Mouse (Mus musculus): ENCODE measurements around the gene Med27. TPM values are rescaled to one million over a fixed set of nuclear protein-coding genes. Genes with fewer than 3 reads are reported as not detected.
"Not testable (repeated sequence)": the region's sequence is repeated elsewhere in the genome, so short reads cannot be mapped to it uniquely, and the experiment has no call there.

The Med27 gene
- total RNA-seq, 2 experiments from 2014 or later: 41.9 to 46.7 TPM

DNA sequence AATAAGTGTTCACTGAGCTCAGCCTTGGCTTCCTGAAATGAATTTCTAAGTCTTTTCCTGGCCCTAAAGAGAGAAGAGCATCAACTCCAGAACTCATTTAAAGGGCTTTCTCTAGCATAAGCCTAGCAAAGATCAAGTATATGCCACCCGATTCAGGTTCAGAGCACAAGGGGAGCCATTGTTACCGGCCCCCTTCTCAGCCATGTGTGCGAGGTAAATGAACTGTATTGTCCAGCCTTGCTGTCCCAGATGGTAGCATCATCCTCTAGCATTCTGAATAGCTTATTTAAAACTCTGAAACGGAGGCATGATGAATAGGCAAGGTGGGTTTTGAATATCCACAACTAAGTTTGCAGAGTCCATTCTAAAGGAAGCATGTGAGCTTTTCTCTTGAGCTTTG lies 159.8 kb downstream of the Med27 start:
- DNase-seq (ENCODE audit: extremely low spot score in 1 of 2, low spot score in 1 of 2): no peak

- no peak for DNase-seq (ENCODE audit: extremely low spot score in 1 of 2, low spot score in 1 of 2)
Measured at GRCm38 (mm10) chr2:29513131-29513530, 166.5 kb downstream of the Med27 start.

DNA sequence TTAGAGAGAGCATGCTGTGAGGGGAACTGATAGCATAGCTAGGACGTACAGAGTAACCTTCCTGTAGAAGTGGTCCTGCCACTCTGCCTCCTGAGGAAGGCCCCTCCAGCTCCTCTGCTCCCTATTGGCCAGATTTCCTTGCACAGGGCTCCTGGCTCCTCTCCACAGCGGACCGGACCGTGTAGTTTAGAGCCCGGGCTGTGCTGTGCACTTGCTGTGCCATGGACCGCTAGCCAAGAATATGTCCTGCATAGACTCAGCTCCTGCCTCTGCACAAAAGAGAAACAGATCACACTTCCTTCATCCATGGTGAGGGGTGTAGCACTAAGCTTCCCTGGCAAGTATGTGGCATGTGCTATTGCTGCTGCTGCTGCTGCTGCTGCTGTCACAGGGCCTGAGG lies 168.2 kb downstream of the Med27 start:
- no peak for DNase-seq (ENCODE audit: extremely low spot score in 1 of 2, low spot score in 1 of 2)

- no peak for DNase-seq (ENCODE audit: extremely low spot score in 1 of 2, low spot score in 1 of 2)
Measured at GRCm38 (mm10) chr2:29515831-29516447, 169.3 kb downstream of the Med27 start.

DNA sequence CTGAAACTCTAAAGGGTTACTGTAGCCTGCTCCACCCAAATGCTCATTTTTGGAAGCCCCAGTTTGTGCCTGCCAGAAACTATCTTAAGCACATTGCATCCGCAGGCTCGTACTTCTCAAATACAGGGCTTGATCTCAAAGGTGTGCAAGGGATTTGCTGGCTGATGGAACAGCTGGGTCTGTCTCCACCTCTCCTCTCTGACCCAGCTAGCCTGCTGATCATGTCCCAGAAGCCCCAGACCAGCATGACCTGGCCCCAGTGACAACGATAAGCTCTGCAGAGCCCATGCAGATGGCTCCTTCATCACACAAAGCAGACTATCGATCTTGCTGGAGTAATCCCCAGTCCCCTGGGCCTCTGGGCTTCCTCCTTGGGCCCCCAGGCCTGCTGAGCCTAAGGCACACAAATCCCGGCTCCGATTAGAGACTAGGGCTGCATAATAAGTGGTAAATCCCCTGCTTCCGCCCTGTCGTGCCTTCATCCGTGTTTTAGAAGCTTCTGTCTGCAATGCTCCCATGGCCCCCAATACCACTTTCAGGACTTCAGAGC lies 170.1 kb downstream of the Med27 start:
- no peak for DNase-seq (ENCODE audit: extremely low spot score in 1 of 2, low spot score in 1 of 2)

DNA sequence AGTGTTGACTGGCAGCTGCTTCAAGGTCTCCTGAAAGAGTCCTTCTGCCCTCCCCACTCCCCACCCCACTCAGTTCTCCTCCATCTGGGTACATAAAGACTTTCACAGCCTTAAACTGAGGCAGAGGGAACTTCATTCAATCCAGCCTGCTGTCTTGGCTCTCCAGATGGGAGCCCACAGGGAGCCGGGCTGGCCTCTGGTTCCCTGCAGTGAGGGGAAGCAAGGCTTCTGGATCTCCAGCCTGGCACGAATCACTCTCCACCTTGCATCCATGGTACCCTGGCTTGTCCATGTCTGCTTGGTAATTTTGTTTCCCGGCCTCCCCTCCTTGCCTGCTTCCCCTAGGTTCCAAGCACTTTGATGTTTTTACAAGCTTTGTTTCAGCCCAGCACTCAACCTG lies 172.8 kb downstream of the Med27 start:
- no peak for DNase-seq (ENCODE audit: extremely low spot score in 1 of 2, low spot score in 1 of 2)

DNA sequence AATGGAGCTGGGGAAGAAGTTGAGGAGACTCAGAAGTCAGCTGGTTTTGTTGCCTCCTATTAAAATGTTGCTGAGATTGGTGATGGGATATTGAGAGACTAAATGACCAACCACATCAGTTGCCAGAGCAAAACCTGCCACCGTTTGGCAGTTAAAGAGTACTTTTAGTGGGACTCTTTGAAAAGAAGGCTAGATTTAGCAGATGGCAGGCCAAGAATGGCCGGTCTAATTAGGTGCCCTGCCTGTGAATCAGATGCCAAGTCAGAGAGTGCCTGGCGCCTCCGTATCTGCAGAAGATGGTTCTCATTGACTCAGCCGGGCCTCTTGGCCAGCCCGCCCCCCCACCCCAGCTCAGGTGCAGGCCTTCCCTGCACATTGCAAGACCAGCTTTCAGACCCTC lies 173.6 kb downstream of the Med27 start:
- DNase-seq (ENCODE audit: extremely low spot score in 1 of 2, low spot score in 1 of 2): no peak

DNA sequence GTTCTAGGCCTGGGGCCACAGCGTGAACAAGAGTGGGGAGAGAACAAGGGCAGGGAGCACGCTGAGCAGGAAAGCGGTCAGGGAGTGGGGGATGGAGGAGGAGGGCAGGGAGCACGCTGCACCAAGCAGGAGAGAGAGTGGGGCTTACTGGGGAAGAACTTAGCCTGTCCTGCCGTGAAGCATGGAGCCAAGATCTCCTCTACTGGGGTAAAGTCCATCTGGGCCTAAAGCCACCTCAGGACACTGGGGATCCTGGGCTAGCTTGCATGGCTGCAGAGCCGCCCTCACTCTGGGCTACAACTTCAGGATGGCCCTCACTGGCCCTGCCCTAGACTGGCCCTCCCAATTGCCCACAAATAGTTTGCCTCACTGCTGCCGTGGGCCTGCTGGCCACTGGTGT lies 174.9 kb downstream of the Med27 start:
- DNase-seq (ENCODE audit: extremely low spot score in 1 of 2, low spot score in 1 of 2): no peak

DNA sequence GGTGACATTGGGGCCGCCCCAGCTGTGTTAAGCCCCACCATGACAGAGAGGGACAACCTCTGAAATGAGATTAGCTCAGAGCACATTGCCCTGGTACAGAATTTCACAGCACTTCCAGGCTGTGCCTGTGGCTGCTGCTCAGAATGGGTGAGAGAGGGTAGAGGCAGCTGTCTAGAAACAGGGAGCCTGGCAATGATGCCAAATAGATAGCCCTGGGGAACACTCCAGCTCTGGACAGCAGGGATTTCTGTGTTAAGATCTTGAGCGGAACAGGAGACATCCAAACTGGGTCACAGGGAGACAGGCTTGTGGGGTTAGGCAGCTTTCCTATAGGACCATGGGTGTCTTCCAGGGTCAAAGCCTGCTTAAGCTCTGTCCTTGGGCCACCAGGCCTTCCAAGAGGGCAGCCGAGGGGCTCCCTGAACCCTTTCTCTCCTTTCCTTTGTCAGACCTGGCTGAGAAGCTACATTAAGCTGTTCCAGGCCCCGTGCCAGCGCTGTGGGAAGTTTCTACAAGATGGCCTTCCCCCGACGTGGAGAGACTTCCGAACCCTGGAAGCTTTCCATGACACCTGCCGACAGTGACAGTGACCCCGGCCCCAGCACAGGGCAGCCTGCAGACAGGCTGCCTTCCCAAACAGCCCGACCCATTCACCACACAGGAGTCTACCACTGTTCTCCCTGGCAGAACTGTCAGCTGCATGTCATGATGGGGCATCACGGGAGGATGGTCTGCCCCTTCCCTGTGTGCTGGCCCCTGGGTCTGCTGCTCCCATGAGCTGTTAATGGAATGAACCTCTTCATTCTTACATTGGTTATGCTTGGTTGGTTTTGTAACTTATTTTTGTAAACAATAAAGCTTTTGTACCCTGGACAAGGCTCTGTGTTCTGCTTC lies 177.5 kb downstream of the Med27 start:
- no peak for DNase-seq (ENCODE audit: extremely low spot score in 1 of 2, low spot score in 1 of 2)

- no peak for DNase-seq (ENCODE audit: extremely low spot score in 1 of 2, low spot score in 1 of 2)
Measured at GRCm38 (mm10) chr2:29525273-29525805, 178.7 kb downstream of the Med27 start.

GRCm38 (mm10) chr2:29526266-29526665 lies 179.6 kb downstream of the Med27 start:
- DNase-seq (ENCODE audit: extremely low spot score in 1 of 2, low spot score in 1 of 2): peak in 1 of 2 experiments; percentile 20

GRCm38 (mm10) chr2:29527480-29527879 lies 180.9 kb downstream of the Med27 start:
- DNase-seq (ENCODE audit: extremely low spot score in 1 of 2, low spot score in 1 of 2): not testable (repeated sequence)

DNA sequence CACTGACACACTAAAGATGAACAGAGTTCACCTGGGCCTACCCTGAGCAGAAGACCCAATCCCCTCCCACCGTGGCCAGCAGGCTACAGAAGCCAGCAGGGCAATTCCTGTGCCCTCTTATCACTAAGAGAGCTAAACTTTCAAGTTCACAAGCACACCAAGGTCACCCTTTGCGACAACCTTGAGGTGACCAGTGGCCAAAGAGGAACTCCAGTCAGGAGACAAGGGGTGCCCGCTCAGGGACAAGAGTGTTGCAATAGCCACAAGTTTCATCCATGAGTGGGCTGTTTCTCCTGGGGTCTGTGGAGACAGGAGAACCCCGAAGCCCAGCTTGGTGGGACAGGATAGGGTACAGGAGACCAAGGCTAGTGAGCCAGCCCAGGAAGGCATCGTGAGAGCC lies 182.2 kb downstream of the Med27 start:
- no peak for DNase-seq (ENCODE audit: extremely low spot score in 1 of 2, low spot score in 1 of 2)

DNA sequence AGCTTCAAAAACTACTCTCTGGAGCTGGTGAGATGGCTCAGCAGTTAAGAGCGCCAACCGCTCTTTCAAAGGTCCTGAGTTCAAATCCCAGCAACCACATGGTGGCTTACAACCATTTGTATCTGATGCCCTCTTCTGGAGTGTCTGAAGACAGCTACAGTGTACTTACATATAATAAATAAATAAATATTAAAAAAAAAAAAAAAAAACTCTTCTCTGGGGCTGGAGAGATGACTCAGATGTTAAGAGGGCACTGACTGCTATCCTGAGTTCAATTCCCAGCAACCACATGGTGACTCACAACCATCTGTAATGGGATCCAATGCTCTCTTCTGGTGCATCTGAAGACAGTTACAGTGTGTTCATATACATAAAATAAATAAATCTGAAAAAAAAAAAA lies 183.2 kb downstream of the Med27 start:
- DNase-seq (ENCODE audit: extremely low spot score in 1 of 2, low spot score in 1 of 2): not testable (repeated sequence)

GRCm38 (mm10) chr2:29532173-29532572 lies 185.6 kb downstream of the Med27 start:
- no peak for DNase-seq (ENCODE audit: extremely low spot score in 1 of 2, low spot score in 1 of 2)

DNA sequence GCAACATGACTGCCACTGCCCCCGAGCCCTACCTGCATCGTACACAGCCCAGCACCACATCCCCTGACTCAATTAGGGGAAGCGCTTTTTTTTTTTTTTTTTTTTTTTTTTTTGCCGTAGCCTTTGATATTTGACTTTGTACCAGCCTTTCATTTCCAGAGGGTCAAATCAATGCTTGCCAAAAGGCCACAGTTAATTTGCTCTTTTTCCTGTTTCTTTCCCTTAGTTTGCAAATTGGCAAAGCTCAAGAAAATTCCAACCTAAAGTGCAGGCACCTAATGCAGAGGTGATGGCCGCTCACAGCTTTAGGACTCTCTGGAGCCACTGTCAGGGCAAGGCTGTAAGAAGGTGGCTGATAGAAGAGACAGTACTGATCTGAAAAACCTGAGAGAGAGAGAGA lies 186.3 kb downstream of the Med27 start:
- DNase-seq (ENCODE audit: extremely low spot score in 1 of 2, low spot score in 1 of 2): no peak

DNA sequence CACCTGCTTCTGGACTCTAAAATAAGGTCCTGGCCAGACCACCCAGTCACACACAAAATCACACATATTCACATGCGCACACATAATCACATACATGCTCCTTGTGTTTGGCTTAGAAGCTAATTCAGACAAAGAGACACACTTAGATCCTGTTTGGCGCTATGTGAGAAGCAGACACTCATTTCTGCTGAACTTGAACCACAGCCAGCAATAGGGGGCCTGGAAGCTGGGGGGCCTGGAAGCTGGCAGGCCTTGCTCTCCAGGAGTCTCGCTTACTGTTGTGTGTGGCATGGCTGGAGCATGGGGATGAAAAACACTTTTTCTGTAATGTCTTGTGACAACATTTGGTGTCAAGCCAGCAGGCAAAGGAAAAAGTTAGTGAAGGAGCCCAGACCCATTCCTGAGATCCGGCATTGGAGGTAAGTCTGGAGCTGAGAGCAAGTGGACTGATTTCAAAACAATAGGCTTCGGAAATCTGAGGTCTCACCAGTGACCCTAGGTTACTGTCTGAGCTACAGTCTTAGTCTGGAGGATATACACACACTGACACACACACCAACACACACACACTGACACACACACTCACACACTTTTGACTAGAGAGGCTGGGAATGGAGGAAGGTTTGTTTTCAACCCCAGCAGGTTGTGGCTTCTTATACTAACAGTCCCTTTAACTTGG lies 189.1 kb downstream of the Med27 start:
- no peak for DNase-seq (ENCODE audit: extremely low spot score in 1 of 2, low spot score in 1 of 2)

DNA sequence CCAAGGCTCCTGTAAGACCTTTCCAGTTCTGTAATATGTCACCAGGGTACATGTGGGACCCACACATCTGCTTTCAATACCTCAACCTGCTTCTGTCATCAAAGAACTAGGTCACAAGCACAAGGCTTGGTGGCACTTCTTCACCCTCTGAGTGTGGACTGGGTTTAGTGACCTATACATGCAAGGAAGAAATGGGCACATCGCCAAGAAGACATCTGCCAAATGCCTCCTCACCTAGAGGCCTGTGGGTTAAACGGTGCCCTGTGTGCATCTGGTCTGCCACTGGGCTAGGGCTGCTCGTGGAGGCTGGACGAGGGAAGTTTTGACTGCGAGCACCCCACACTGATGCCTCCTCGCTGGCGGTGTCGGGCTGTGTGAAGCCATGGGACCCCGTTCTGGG lies 189.9 kb downstream of the Med27 start:
- no peak for DNase-seq (ENCODE audit: extremely low spot score in 1 of 2, low spot score in 1 of 2)

- DNase-seq (ENCODE audit: extremely low spot score in 1 of 2, low spot score in 1 of 2): no peak
Measured at GRCm38 (mm10) chr2:29537334-29537733, 190.7 kb downstream of the Med27 start.

DNA sequence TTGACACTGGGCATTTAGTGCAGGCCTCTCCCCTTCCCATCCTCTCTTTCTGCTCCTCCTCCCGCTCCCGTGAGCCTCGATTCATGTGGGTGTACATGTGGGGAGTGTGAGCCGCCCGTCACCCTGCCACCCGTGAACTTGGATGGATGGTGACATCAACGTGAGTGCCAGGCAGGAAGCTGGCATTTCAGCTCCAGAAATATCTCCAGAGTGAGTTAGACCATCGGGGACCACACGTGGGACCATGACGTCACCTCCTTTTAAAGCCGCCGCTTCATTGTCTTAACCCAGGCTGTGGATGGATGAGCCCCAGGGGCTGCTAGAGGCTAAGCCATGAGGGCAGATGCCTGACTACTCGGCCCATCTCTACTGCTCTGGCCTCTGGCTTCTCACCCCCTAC lies 195.4 kb downstream of the Med27 start:
- no peak for DNase-seq (ENCODE audit: extremely low spot score in 1 of 2, low spot score in 1 of 2)

- no peak for DNase-seq (ENCODE audit: extremely low spot score in 1 of 2, low spot score in 1 of 2)
Measured at GRCm38 (mm10) chr2:29546571-29546970, 200.0 kb downstream of the Med27 start.

All from layer of hippocampus, postnatal 25 days (tissue).